Mouse (Mus musculus) neural tube, embryonic 13.5 days (tissue): ENCODE measurements around the gene Gsx1. TPM values are rescaled to one million over a fixed set of nuclear protein-coding genes. Genes with fewer than 3 reads are reported as not detected.
A peak's percentile ranks its signal among the peaks of the same experiment; 100 is the strongest.

Source experiments
- ATAC-seq: fragments of 200-750 bp; cut with Nextera tagmentation; 2 replicates; pipeline ENCODE4 v1.8.0; 2017; ENCODE audit warnings: low read depth, mild to moderate bottlenecking, moderate TSS enrichment, moderate library complexity
- H3K27ac ChIP-seq: fragments of 300-500 bp; sonication (generic); replicated peaks from 2 replicates; pipeline ENCODE4 v1.5.1; 2015; ENCODE audit warnings: moderate library complexity, mild to moderate bottlenecking, inconsistent platforms
- H3K27me3 ChIP-seq: fragments of 300-500 bp; sonication (generic); 2 replicates; pipeline ENCODE4 v1.6.1; 2015; ENCODE audit warnings: mild to moderate bottlenecking, inconsistent platforms
- H3K36me3 ChIP-seq: fragments of 300-500 bp; sonication (generic); 2 replicates; pipeline ENCODE4 v1.6.1; 2015; ENCODE audit warnings: mild to moderate bottlenecking, inconsistent platforms
- H3K4me1 ChIP-seq: fragments of 300-500 bp; sonication (generic); replicated peaks from 2 replicates; pipeline ENCODE4 v1.6.1; 2015; ENCODE audit warnings: inconsistent platforms
- H3K4me2 ChIP-seq: fragments of 300-500 bp; sonication (generic); 2 replicates; pipeline ENCODE4 v1.6.1; 2015; ENCODE audit warnings: inconsistent platforms, mild to moderate bottlenecking, moderate library complexity
- H3K4me3 ChIP-seq: fragments of 300-500 bp; sonication (generic); 2 replicates; pipeline ENCODE4 v1.5.1; 2015; ENCODE audit warnings: mild to moderate bottlenecking, inconsistent platforms
- H3K9ac ChIP-seq: fragments of 300-500 bp; sonication (generic); 2 replicates; pipeline ENCODE4 v1.6.1; 2015; ENCODE audit warnings: moderate library complexity, mild to moderate bottlenecking, inconsistent platforms
- H3K9me3 ChIP-seq: fragments of 300-500 bp; sonication (generic); 2 replicates; pipeline ENCODE4 v1.6.1; 2016; ENCODE audit warnings: inconsistent platforms
- WGBS: fragments of 180-500 bp; shearing (Covaris S2); methylation state at CpG from one replicate; pipeline ENCODE4 v1.1.7; 2015; 5-methylcytosine and 5-hydroxymethylcytosine counted together
- polyA plus RNA-seq: library from polyadenylated mRNA; unstranded; fragments of >200 nt; fragmentation: Nextera tagmentation; extraction: Ambion mirVana; gene quantifications from 2 replicates; pipeline ENCODE4 v1.2.1, GENCODE M21; 2015

The Gsx1 gene
- polyA plus RNA-seq, 1 experiment from 2014 or later = 5.3 TPM

- 0 out of 2 replicates have a peak, but pooled peaks have one; percentile 24 for ATAC-seq
- Histone ChIP-seq H3K4me1 (peaks cover 44% of the 10 kb centered on the region), H3K27me3 (peaks cover 91% of the 10 kb centered on the region), H3K27ac (peak overlapping the region; percentile 38; the same call in 1 of the 2 replicates), H3K9ac (no peak overlapping the region), H3K4me3 (peak overlapping the region; percentile 23), H3K9me3 (peaks cover 9% of the 10 kb centered on the region; the same call in 1 of the 2 replicates), H3K4me2 (peak overlapping the region; percentile 68), H3K36me3 (no peaks in the 10 kb centered on the region)
- WGBS = under 1% methylated on average over 26 of the region's 26 CpGs
These were observed 2.5 kb upstream of the Gsx1 start for GRCm38 (mm10) chr5:147186001-147186431.

GRCm38 (mm10) chr5:147186781-147187551, 1.5 kb upstream of the Gsx1 start:
- Histone ChIP-seq H3K36me3 (no peaks in the 10 kb centered on the region), H3K4me3 (peak overlapping the region; percentile 23), H3K9me3 (peaks cover 9% of the 10 kb centered on the region; the same call in 1 of the 2 replicates), H3K4me2 (peak overlapping the region; percentile 68), H3K9ac (no peak overlapping the region), H3K27ac (no peak overlapping the region), H3K27me3 (peaks cover 97% of the 10 kb centered on the region), H3K4me1 (peaks cover 53% of the 10 kb centered on the region)
- ATAC-seq = peak; percentile 41
- WGBS = under 1% methylated on average over 37 of the region's 37 CpGs

- Histone ChIP-seq H3K9ac (no peak overlapping the region; the same call in 1 of the 2 replicates), H3K4me2 (peak overlapping the region; percentile 68), H3K4me1 (peaks cover 54% of the 10 kb centered on the region), H3K9me3 (peaks cover 9% of the 10 kb centered on the region; the same call in 1 of the 2 replicates), H3K4me3 (peak overlapping the region; percentile 42), H3K27ac (no peak overlapping the region), H3K27me3 (peaks cover 97% of the 10 kb centered on the region), H3K36me3 (no peaks in the 10 kb centered on the region)
- ATAC-seq = no peak
- under 1% methylated on average over 25 of the region's 25 CpGs for WGBS
These were observed 835 bp upstream of the Gsx1 start for GRCm38 (mm10) chr5:147187552-147188170.

GRCm38 (mm10) chr5:147189156-147189555, 660 bp downstream of the Gsx1 start:
- no peaks in the 10 kb centered on the region for H3K36me3 ChIP-seq
- no peaks in the 10 kb centered on the region for H3K9me3 ChIP-seq
- peak overlapping the region; percentile 65 for H3K9ac ChIP-seq
- H3K4me1 ChIP-seq = peaks cover 54% of the 10 kb centered on the region
- peak overlapping the region; percentile 68 for H3K4me2 ChIP-seq
- peak overlapping the region; percentile 42 for H3K4me3 ChIP-seq
- under 1% methylated on average over 27 of the region's 28 CpGs for WGBS
- peak overlapping the region; percentile 3; the same call in 1 of the 2 replicates for H3K27ac ChIP-seq
- H3K27me3 ChIP-seq = peaks cover 96% of the 10 kb centered on the region
- peak; percentile 19; the same call in 1 of the 2 replicates for ATAC-seq

- under 1% methylated on average over 46 of the region's 46 CpGs for WGBS
- no peak for ATAC-seq
- H3K9ac ChIP-seq = peak overlapping the region; percentile 3; the same call in 1 of the 2 replicates
These were observed 1.5 kb downstream of the Gsx1 start for GRCm38 (mm10) chr5:147189836-147190602.

GRCm38 (mm10) chr5:147190885-147191284, 2.4 kb downstream of the Gsx1 start:
- Histone ChIP-seq H3K36me3 (no peaks in the 10 kb centered on the region), H3K9ac (no peak overlapping the region), H3K27ac (no peak overlapping the region), H3K4me2 (peak overlapping the region; percentile 68), H3K4me3 (peak overlapping the region; percentile 42), H3K9me3 (no peaks in the 10 kb centered on the region), H3K27me3 (peaks cover 98% of the 10 kb centered on the region), H3K4me1 (peaks cover 53% of the 10 kb centered on the region)
- 2% methylated on average over 7 of the region's 7 CpGs for WGBS
- no peak for ATAC-seq

More at GRCm38 (mm10) chr5:147189836-147190602, 1.5 kb downstream of the Gsx1 start:
- H3K4me2 ChIP-seq = peak overlapping the region; percentile 68
- peaks cover 54% of the 10 kb centered on the region for H3K4me1 ChIP-seq
- peak overlapping the region; percentile 42 for H3K4me3 ChIP-seq
- H3K27ac ChIP-seq = no peak overlapping the region
- peaks cover 98% of the 10 kb centered on the region for H3K27me3 ChIP-seq
- no peaks in the 10 kb centered on the region for H3K9me3 ChIP-seq
- no peaks in the 10 kb centered on the region for H3K36me3 ChIP-seq

GRCm38 (mm10) chr5:147191801-147192575, 3.5 kb downstream of the Gsx1 start:
- Histone ChIP-seq H3K4me3 (peak overlapping the region; percentile 42), H3K9me3 (no peaks in the 10 kb centered on the region), H3K4me1 (peaks cover 42% of the 10 kb centered on the region), H3K36me3 (no peaks in the 10 kb centered on the region), H3K27ac (no peak overlapping the region), H3K4me2 (peak overlapping the region; percentile 68), H3K27me3 (peaks cover 98% of the 10 kb centered on the region), H3K9ac (no peak overlapping the region)
- 4% methylated on average over 24 of the region's 24 CpGs for WGBS
- ATAC-seq = no peak

GRCm38 (mm10) chr5:147192576-147192960, 4.1 kb downstream of the Gsx1 start:
- no peak overlapping the region for H3K4me2 ChIP-seq
- ATAC-seq = no peak
- WGBS = 11% methylated on average over 9 of the region's 9 CpGs

GRCm38 (mm10) chr5:147204905-147205304, 16.4 kb downstream of the Gsx1 start:
- H3K27me3 ChIP-seq = peaks cover 5% of the 10 kb centered on the region; the same call in 1 of the 2 replicates
- peak overlapping the region; percentile 18 for H3K4me2 ChIP-seq
- no peaks in the 10 kb centered on the region for H3K36me3 ChIP-seq
- H3K4me3 ChIP-seq = no peak overlapping the region
- H3K9ac ChIP-seq = peak overlapping the region; percentile 43
- peaks cover 11% of the 10 kb centered on the region for H3K4me1 ChIP-seq
- 3% methylated on average over 6 of the region's 6 CpGs for WGBS
- ATAC-seq = peak; percentile 43; the same call in 1 of the 2 replicates
- no peak overlapping the region for H3K27ac ChIP-seq
- H3K9me3 ChIP-seq = no peaks in the 10 kb centered on the region

More at GRCm38 (mm10) chr5:147192576-147192960, 4.1 kb downstream of the Gsx1 start:
- H3K27ac ChIP-seq = no peak overlapping the region
- no peaks in the 10 kb centered on the region for H3K9me3 ChIP-seq
- H3K27me3 ChIP-seq = peaks cover 98% of the 10 kb centered on the region
- peaks cover 36% of the 10 kb centered on the region for H3K4me1 ChIP-seq
- no peaks in the 10 kb centered on the region for H3K36me3 ChIP-seq
- H3K9ac ChIP-seq = no peak overlapping the region
- H3K4me3 ChIP-seq = no peak overlapping the region

GRCm38 (mm10) chr5:147207852-147208251, 19.4 kb downstream of the Gsx1 start:
- H3K4me2 ChIP-seq = no peak overlapping the region
- no peak overlapping the region for H3K27ac ChIP-seq
- H3K4me1 ChIP-seq = peaks cover 11% of the 10 kb centered on the region
- H3K4me3 ChIP-seq = no peak overlapping the region
- no peak for ATAC-seq
- no peaks in the 10 kb centered on the region for H3K9me3 ChIP-seq
- no peaks in the 10 kb centered on the region for H3K36me3 ChIP-seq
- peaks cover 9% of the 10 kb centered on the region; the same call in 1 of the 2 replicates for H3K27me3 ChIP-seq
- 93% methylated on average over 20 of the region's 20 CpGs for WGBS
- H3K9ac ChIP-seq = no peak overlapping the region

- Histone ChIP-seq H3K9ac (no peak overlapping the region), H3K36me3 (no peaks in the 10 kb centered on the region), H3K4me2 (no peak overlapping the region), H3K27ac (no peak overlapping the region), H3K9me3 (no peaks in the 10 kb centered on the region), H3K27me3 (peaks cover 15% of the 10 kb centered on the region), H3K4me1 (peaks cover 11% of the 10 kb centered on the region), H3K4me3 (no peak overlapping the region)
- ATAC-seq = no peak
- WGBS = 77% methylated on average over 2 of the region's 2 CpGs
These were observed 20.0 kb downstream of the Gsx1 start for GRCm38 (mm10) chr5:147208471-147208870.
